Mouse (Mus musculus) intestine, embryonic 15.5 days (tissue): ENCODE results near the gene Gpr132. TPM values are rescaled to one million over a fixed set of nuclear protein-coding genes. Genes with fewer than 3 reads are reported as not detected.

Experiments used
- ATAC-seq: fragments of 200-750 bp; cut with Nextera tagmentation; 2 replicates; pipeline ENCODE4 v1.8.0; 2017; ENCODE audit warnings: moderate TSS enrichment, moderate library complexity
- H3K27ac ChIP-seq: fragments of 300-500 bp; sonication (generic); 2 replicates; pipeline ENCODE4 v1.5.1; 2015; ENCODE audit warnings: mild to moderate bottlenecking, inconsistent platforms
- H3K27me3 ChIP-seq: fragments of 300-500 bp; sonication (generic); replicated peaks from 2 replicates; pipeline ENCODE4 v1.6.1; 2015; ENCODE audit warnings: inconsistent platforms
- H3K36me3 ChIP-seq: fragments of 300-500 bp; sonication (generic); 2 replicates; pipeline ENCODE4 v1.6.1; 2015; ENCODE audit warnings: inconsistent platforms
- H3K4me1 ChIP-seq: fragments of 300-500 bp; sonication (generic); replicated peaks from 2 replicates; pipeline ENCODE4 v1.6.1; 2015; ENCODE audit warnings: inconsistent platforms
- H3K4me2 ChIP-seq: fragments of 300-500 bp; sonication (generic); replicated peaks from 2 replicates; pipeline ENCODE4 v1.6.1; 2015; ENCODE audit warnings: mild to moderate bottlenecking, inconsistent platforms
- H3K4me3 ChIP-seq: fragments of 300-500 bp; sonication (generic); replicated peaks from 2 replicates; pipeline ENCODE4 v1.5.1; 2015; ENCODE audit warnings: inconsistent platforms
- H3K9ac ChIP-seq: fragments of 300-500 bp; sonication (generic); 2 replicates; pipeline ENCODE4 v1.6.1; 2015; ENCODE audit warnings: inconsistent platforms
- H3K9me3 ChIP-seq: fragments of 300-500 bp; sonication (generic); 2 replicates; pipeline ENCODE4 v1.6.1; 2016; ENCODE audit warnings: inconsistent platforms
- WGBS: fragments of 180-500 bp; shearing (Covaris S2); methylation state at CpG from one replicate; pipeline ENCODE4 v1.1.7; 2015; 5-methylcytosine and 5-hydroxymethylcytosine counted together
- polyA plus RNA-seq: library from polyadenylated mRNA; unstranded; fragments of >200 nt; fragmentation: Nextera tagmentation; extraction: Ambion mirVana; gene quantifications from 2 replicates; pipeline ENCODE4 v1.2.1, GENCODE M21; 2015

Gene Gpr132
- polyA plus RNA-seq, 1 experiment from 2014 or later: 0.24 TPM

GRCm38 (mm10) chr12:112898351-112898750 is 30.3 kb upstream of the Gpr132 start:
- H3K4me3 ChIP-seq: no peak overlapping the region
- H3K27ac ChIP-seq: no peak overlapping the region
- no peaks in the 10 kb centered on the region for H3K9me3 ChIP-seq
- WGBS: 62% methylated on average over 12 of the region's 12 CpGs
- H3K27me3 ChIP-seq: no peaks in the 10 kb centered on the region
- no peak overlapping the region for H3K9ac ChIP-seq
- no peaks in the 10 kb centered on the region for H3K36me3 ChIP-seq
- peaks cover 5% of the 10 kb centered on the region; the same call in 1 of the 2 replicates for H3K4me1 ChIP-seq
- ATAC-seq: no peak
- no peak overlapping the region for H3K4me2 ChIP-seq

DNA sequence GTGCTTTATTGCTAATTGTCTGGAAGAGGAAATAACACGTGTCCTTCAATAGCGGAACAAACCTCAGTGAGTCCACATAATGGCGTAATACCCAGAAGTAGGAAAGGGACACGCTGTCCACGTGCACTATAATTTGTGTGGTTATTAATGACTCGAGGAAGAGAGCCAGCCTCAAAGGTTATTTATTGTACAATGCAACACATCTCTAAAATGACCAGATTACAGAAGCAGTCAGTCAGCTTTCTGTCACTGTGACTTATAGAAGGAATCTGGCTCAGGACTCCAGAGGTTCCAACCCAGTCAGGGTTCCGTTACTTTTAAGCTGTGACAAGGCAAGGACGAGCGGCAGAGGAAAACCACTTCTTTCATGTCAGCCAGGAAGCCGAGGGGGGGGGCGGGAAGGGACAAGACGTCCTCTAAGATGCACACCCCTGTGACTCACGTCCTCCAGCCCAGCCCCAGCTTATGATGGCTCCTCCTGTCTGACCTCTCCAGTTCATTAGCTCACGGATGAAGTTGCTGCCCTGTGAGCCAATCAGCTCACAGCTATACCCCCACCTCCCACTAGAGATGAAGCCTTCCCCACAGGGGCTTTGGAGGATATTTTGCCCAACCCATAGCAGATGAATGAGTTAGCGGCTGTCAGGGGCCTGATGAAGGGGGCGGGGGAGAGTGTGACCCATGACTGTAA is 29.6 kb upstream of the Gpr132 start:
- Histone ChIP-seq H3K9ac (0 out of 2 replicates have a peak overlapping the region, but pooled peaks have one; percentile 18), H3K4me1 (peaks cover 5% of the 10 kb centered on the region; the same call in 1 of the 2 replicates), H3K27ac (no peak overlapping the region), H3K36me3 (no peaks in the 10 kb centered on the region), H3K4me2 (peak overlapping the region; percentile 22; the same call in 1 of the 2 replicates), H3K9me3 (no peaks in the 10 kb centered on the region), H3K4me3 (no peak overlapping the region), H3K27me3 (no peaks in the 10 kb centered on the region)
- peak; percentile 83 for ATAC-seq
- 31% methylated on average over 16 of the region's 16 CpGs for WGBS

GRCm38 (mm10) chr12:112894969-112895368 is 26.9 kb upstream of the Gpr132 start:
- 51% methylated on average over 4 of the region's 4 CpGs for WGBS
- H3K4me1 ChIP-seq: peaks cover 5% of the 10 kb centered on the region; the same call in 1 of the 2 replicates
- H3K4me3 ChIP-seq: no peak overlapping the region
- 0 out of 2 replicates have a peak overlapping the region, but pooled peaks have one; percentile 0 for H3K27ac ChIP-seq
- H3K36me3 ChIP-seq: no peaks in the 10 kb centered on the region
- H3K27me3 ChIP-seq: no peaks in the 10 kb centered on the region
- no peak overlapping the region for H3K4me2 ChIP-seq
- H3K9ac ChIP-seq: no peak overlapping the region
- no peak for ATAC-seq
- H3K9me3 ChIP-seq: no peaks in the 10 kb centered on the region

GRCm38 (mm10) chr12:112894303-112894884 is 26.4 kb upstream of the Gpr132 start:
- no peak overlapping the region for H3K27ac ChIP-seq
- H3K27me3 ChIP-seq: no peaks in the 10 kb centered on the region
- peaks cover 5% of the 10 kb centered on the region; the same call in 1 of the 2 replicates for H3K4me1 ChIP-seq
- no peak for ATAC-seq
- 68% methylated on average over 11 of the region's 11 CpGs for WGBS
- no peak overlapping the region for H3K4me3 ChIP-seq
- H3K9me3 ChIP-seq: no peaks in the 10 kb centered on the region
- no peak overlapping the region for H3K4me2 ChIP-seq
- no peak overlapping the region for H3K9ac ChIP-seq
- no peaks in the 10 kb centered on the region for H3K36me3 ChIP-seq

- Histone ChIP-seq H3K27me3 (no peaks in the 10 kb centered on the region), H3K9me3 (no peaks in the 10 kb centered on the region), H3K36me3 (no peaks in the 10 kb centered on the region), H3K4me1 (no peaks in the 10 kb centered on the region), H3K9ac (no peak overlapping the region), H3K4me3 (no peak overlapping the region), H3K4me2 (no peak overlapping the region), H3K27ac (no peak overlapping the region)
- 49% methylated on average over 7 of the region's 7 CpGs for WGBS
- ATAC-seq: no peak
These were observed 17.4 kb upstream of the Gpr132 start for GRCm38 (mm10) chr12:112885465-112885864.

GRCm38 (mm10) chr12:112881301-112881815 is 13.3 kb upstream of the Gpr132 start:
- no peak overlapping the region for H3K4me3 ChIP-seq
- no peak overlapping the region for H3K9ac ChIP-seq
- H3K27ac ChIP-seq: no peak overlapping the region
- H3K4me2 ChIP-seq: no peak overlapping the region
- no peak for ATAC-seq
- WGBS: 64% methylated on average over 6 of the region's 6 CpGs
- peaks cover 17% of the 10 kb centered on the region for H3K4me1 ChIP-seq
- no peaks in the 10 kb centered on the region for H3K9me3 ChIP-seq
- no peaks in the 10 kb centered on the region for H3K36me3 ChIP-seq
- peaks cover 26% of the 10 kb centered on the region for H3K27me3 ChIP-seq

DNA sequence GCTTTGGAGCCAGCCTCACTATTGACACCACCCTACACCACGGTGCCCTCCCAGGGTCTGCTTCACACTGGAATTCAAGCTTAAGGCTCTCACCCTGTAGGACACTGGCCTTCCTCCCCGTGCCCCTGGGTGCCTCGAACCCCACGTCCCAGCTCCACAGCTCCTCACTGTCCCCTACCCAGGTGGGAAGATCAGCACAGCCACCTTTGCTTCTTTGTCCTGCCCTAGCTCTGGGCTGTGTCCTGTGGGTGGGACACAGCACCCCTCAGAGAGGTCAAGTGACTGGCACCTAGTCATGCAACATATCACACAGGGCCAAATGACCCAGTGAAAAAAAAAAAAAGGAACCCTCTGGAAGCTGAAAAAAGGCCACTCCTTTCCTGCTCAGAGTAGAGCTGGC is 12.6 kb upstream of the Gpr132 start:
- Histone ChIP-seq H3K4me3 (no peak overlapping the region), H3K27ac (no peak overlapping the region), H3K9ac (no peak overlapping the region), H3K36me3 (no peaks in the 10 kb centered on the region), H3K27me3 (peaks cover 33% of the 10 kb centered on the region), H3K9me3 (no peaks in the 10 kb centered on the region), H3K4me2 (no peak overlapping the region), H3K4me1 (peaks cover 23% of the 10 kb centered on the region)
- ATAC-seq: no peak
- 86% methylated on average over 4 of the region's 4 CpGs for WGBS

GRCm38 (mm10) chr12:112879731-112880130 is 11.7 kb upstream of the Gpr132 start:
- Histone ChIP-seq H3K4me3 (no peak overlapping the region), H3K27me3 (peaks cover 41% of the 10 kb centered on the region), H3K9ac (no peak overlapping the region), H3K4me2 (no peak overlapping the region), H3K4me1 (peaks cover 23% of the 10 kb centered on the region), H3K9me3 (no peaks in the 10 kb centered on the region), H3K27ac (no peak overlapping the region), H3K36me3 (no peaks in the 10 kb centered on the region)
- 85% methylated on average over 5 of the region's 5 CpGs for WGBS
- no peak for ATAC-seq

GRCm38 (mm10) chr12:112877607-112878020 is 9.6 kb upstream of the Gpr132 start:
- peaks cover 33% of the 10 kb centered on the region for H3K4me1 ChIP-seq
- H3K4me3 ChIP-seq: peak overlapping the region; percentile 41
- no peaks in the 10 kb centered on the region for H3K36me3 ChIP-seq
- WGBS: under 1% methylated on average over 37 of the region's 37 CpGs
- peaks cover 52% of the 10 kb centered on the region for H3K27me3 ChIP-seq
- peak; percentile 70 for ATAC-seq
- H3K9ac ChIP-seq: peak overlapping the region; percentile 45
- H3K27ac ChIP-seq: no peak overlapping the region
- H3K9me3 ChIP-seq: no peaks in the 10 kb centered on the region
- H3K4me2 ChIP-seq: peak overlapping the region; percentile 93

GRCm38 (mm10) chr12:112877073-112877576 is 9.1 kb upstream of the Gpr132 start:
- Histone ChIP-seq H3K4me3 (peak overlapping the region; percentile 41), H3K36me3 (no peaks in the 10 kb centered on the region), H3K27me3 (peaks cover 52% of the 10 kb centered on the region), H3K9me3 (no peaks in the 10 kb centered on the region), H3K9ac (peak overlapping the region; percentile 45), H3K27ac (no peak overlapping the region), H3K4me1 (peaks cover 33% of the 10 kb centered on the region), H3K4me2 (peak overlapping the region; percentile 93)
- ATAC-seq: no peak
- 6% methylated on average over 17 of the region's 17 CpGs for whole genome bisulfite sequencing

GRCm38 (mm10) chr12:112876332-112877072 is 8.5 kb upstream of the Gpr132 start:
- WGBS: 8% methylated on average over 28 of the region's 28 CpGs
- peak; percentile 69 for ATAC-seq
- H3K36me3 ChIP-seq: no peaks in the 10 kb centered on the region
- H3K4me3 ChIP-seq: peak overlapping the region; percentile 41
- peaks cover 52% of the 10 kb centered on the region for H3K27me3 ChIP-seq
- peak overlapping the region; percentile 93 for H3K4me2 ChIP-seq
- 0 out of 2 replicates have a peak overlapping the region, but pooled peaks have one; percentile 15 for H3K27ac ChIP-seq
- H3K9ac ChIP-seq: peak overlapping the region; percentile 45
- H3K4me1 ChIP-seq: peaks cover 33% of the 10 kb centered on the region
- no peaks in the 10 kb centered on the region for H3K9me3 ChIP-seq
